Mouse (Mus musculus): ENCODE results near the gene Kmt2e. TPM values are rescaled to one million over a fixed set of nuclear protein-coding genes. Genes with fewer than 3 reads are reported as not detected.
A peak's percentile ranks its signal among the peaks of the same experiment; 100 is the strongest.

The Kmt2e gene
- polyA plus RNA-seq, 1 experiment from 2014 or later: 99.7 TPM

DNA sequence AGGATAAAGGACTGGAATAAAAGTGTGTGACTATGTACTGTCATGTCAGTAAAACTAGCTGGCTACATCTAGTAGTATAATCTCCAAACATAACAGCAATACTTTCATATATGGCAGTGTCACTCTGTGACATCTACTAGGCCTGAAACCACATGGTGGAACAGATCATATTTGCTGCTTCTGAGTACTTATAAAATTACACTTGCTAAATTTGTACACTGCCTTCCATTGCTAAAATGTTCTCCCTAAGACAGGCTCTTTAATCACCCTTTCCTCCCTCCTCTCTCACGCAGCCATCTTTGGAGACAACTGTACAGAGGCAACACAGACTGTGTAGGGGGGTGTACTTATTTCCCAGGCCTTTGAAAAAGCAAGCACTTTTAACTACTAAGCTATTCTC, 13.8 kb upstream of the Kmt2e start:
- Histone ChIP-seq H3K4me2 (no peak overlapping the region), H3K9ac (no peak overlapping the region), H3K4me3 (replicated peaks) (no peak overlapping the region), H3K27ac (no peak overlapping the region), H3K9me3 (no peaks in the 10 kb centered on the region), H3K27me3 (replicated peaks) (no peaks in the 10 kb centered on the region), H3K36me3 (0 out of 2 replicates have a peak, but pooled peaks cover 9% of the 10 kb centered on the region), H3K4me1 (peaks cover 28% of the 10 kb centered on the region)
- 60% methylated on average over 1 of the region's 1 CpGs for WGBS
- ATAC-seq (ENCODE audit: insufficient read depth, low FRiP score, low read depth): no peak

DNA sequence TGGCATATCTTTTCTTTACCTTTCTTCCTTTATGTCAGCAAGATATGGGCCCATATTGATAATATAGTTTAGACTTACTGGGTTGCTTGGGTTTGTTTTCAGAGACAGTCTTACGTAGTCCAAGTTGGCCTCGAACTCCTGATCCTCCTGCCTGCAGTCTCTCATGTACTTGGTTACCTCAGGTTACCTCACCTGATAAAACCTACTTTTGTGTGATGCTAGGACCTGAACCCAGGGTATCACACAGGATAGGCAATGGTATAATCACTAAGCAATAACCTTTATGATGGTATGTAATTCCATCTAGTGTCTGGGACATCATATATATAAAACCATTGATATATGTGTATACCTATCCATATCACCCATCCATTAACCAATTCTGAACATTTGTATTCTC, 12.8 kb upstream of the Kmt2e start:
- Histone ChIP-seq H3K4me2 (no peak overlapping the region), H3K9me3 (no peaks in the 10 kb centered on the region), H3K4me3 (replicated peaks) (no peak overlapping the region), H3K9ac (no peak overlapping the region), H3K36me3 (0 out of 2 replicates have a peak, but pooled peaks cover 9% of the 10 kb centered on the region), H3K4me1 (peaks cover 20% of the 10 kb centered on the region), H3K27ac (no peak overlapping the region), H3K27me3 (replicated peaks) (no peaks in the 10 kb centered on the region)
- WGBS: 92% methylated on average over 2 of the region's 2 CpGs
- ATAC-seq (ENCODE audit: insufficient read depth, low FRiP score, low read depth): no peak

DNA sequence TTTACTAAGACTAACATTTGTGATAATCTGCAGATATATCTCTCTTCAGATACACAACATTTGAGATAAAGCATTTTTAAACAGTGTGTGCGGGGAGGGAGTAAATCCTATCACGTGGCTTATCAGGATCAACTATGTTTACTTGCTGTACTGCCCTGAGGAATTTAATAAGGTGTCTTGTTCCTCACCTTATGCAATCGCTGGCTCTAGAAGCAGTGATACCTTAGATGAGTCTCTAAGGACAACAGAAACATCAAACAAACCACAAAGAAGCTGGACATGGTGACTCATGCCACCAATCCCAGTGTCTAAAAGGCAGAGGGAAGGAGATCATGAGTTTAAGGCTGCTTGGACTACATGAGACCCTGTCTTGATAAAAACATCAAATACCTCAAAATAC, 11.2 kb upstream of the Kmt2e start:
- no peak overlapping the region for H3K27ac ChIP-seq
- 0 out of 2 replicates have a peak, but pooled peaks cover 9% of the 10 kb centered on the region for H3K36me3 ChIP-seq
- WGBS: 48% methylated on average over 3 of the region's 3 CpGs
- no peak overlapping the region for H3K9ac ChIP-seq
- H3K4me3 ChIP-seq (replicated peaks): no peak overlapping the region
- no peaks in the 10 kb centered on the region for H3K27me3 ChIP-seq (replicated peaks)
- H3K4me2 ChIP-seq: no peak overlapping the region
- H3K9me3 ChIP-seq: no peaks in the 10 kb centered on the region
- ATAC-seq (ENCODE audit: insufficient read depth, low FRiP score, low read depth): no peak
- peaks cover 18% of the 10 kb centered on the region for H3K4me1 ChIP-seq

DNA sequence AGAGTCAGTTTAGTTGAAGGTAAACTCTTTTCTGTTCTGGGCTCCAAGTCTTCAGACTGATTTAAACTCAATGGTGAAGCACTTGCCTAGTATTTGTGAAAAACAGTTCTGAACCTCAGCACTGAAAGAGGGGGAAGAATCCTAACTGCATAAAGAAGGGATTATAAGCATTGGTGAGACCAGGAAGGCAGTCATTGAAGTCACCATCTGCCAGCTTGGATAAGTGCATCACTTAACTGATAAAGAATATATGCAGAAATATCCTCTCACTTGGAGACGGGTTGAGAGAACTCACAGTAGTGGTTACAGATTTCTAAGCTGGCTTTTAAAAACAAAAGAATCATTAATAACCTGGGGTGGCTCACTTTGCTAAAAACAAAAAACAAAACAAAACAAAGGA, 6.7 kb upstream of the Kmt2e start:
- WGBS: 63% methylated on average over 1 of the region's 1 CpGs
- Histone ChIP-seq H3K27ac (no peak overlapping the region), H3K9me3 (no peaks in the 10 kb centered on the region), H3K36me3 (0 out of 2 replicates have a peak, but pooled peaks cover 9% of the 10 kb centered on the region), H3K4me2 (no peak overlapping the region), H3K4me3 (replicated peaks) (no peak overlapping the region), H3K27me3 (replicated peaks) (no peaks in the 10 kb centered on the region), H3K4me1 (peaks cover 13% of the 10 kb centered on the region; the same call in 1 of the 2 replicates), H3K9ac (no peak overlapping the region)
- no peak for ATAC-seq (ENCODE audit: insufficient read depth, low FRiP score, low read depth)

DNA sequence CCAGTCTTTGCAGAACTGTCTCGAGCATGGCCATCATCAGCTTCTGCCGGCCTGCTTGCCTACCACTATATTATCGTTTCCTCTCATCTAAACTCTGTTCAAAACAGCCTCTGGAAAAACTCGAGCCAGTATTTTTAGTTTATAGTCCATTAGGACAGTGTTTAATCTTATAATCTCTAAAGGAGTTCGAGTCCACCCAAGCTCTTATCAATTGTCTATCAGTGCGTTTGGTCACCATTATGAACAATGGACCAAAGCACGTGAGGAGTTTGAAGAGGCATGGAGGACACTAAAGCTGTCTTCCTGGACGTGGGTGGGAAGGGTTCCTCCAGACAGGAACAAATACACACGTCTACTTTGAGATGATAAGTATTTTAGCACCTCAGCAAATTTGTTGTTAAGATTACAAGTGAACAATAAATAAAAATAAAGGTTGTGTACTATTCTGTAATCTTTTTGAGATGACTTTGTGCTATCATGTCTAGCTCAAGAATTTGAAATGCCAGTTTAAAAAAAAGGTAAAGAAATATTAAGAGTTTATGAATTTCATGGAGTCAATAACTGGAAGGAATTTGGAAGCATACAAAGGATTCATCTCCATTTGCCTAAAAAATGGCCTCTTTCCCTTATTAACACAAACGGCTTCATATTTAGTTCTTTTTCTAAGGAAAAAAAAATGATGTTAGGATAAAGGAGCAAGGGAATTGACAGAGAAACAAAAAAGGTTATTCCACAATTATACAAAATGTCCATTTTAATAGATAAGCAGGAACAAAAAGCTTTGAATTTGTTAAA, 3.0 kb upstream of the Kmt2e start:
- Histone ChIP-seq H3K27me3 (replicated peaks) (no peaks in the 10 kb centered on the region), H3K9ac (no peak overlapping the region), H3K4me2 (peak overlapping the region; percentile 62), H3K9me3 (no peaks in the 10 kb centered on the region), H3K36me3 (no peaks in the 10 kb centered on the region), H3K4me3 (replicated peaks) (peak overlapping the region; percentile 31), H3K27ac (no peak overlapping the region), H3K4me1 (peaks cover 13% of the 10 kb centered on the region; the same call in 1 of the 2 replicates)
- ATAC-seq (ENCODE audit: insufficient read depth, low FRiP score, low read depth): no peak
- 7% methylated on average over 10 of the region's 10 CpGs for WGBS

DNA sequence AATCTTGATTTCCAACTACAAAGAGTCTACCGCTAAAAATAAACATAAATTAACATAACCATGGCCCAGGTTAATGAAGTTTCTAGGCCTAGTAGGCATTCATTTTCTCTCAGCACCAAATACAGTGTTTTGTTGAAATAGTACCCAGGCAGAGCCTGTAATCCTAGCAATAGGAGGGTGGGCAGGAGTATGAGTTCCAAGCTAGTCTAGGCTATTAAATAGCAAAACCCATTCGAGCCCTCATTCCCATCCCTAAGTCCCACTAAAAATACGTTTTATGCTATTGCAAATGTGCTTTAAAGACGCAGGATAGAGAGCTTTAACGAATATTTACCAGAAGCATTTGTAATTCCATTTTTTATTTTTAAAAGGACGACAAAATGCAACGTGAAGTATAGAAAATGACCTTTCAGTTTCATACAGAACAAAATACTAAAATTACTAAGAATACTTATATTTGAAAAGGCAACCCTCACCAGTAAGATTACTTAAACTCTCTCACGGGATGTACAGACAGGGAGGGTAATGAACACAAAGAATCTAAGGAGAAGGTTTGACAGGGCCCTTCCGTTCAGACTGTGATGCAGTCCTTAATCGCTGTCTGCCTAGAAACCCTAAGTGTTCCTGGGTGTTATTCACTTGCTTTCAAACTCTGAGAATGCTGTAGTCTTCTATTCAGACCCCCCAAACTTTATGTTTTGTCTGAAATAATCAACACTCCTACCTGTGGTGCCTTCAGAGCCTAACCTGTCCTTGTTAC, 2.1 kb upstream of the Kmt2e start:
- no peaks in the 10 kb centered on the region for H3K36me3 ChIP-seq
- H3K4me1 ChIP-seq: peaks cover 12% of the 10 kb centered on the region; the same call in 1 of the 2 replicates
- H3K4me2 ChIP-seq: peak overlapping the region; percentile 77
- H3K9ac ChIP-seq: peak overlapping the region; percentile 81
- H3K27ac ChIP-seq: peak overlapping the region; percentile 100
- H3K4me3 ChIP-seq (replicated peaks): peak overlapping the region; percentile 93
- 2% methylated on average over 10 of the region's 10 CpGs for WGBS
- no peak for ATAC-seq (ENCODE audit: insufficient read depth, low FRiP score, low read depth)
- no peaks in the 10 kb centered on the region for H3K27me3 ChIP-seq (replicated peaks)
- H3K9me3 ChIP-seq: no peaks in the 10 kb centered on the region

DNA sequence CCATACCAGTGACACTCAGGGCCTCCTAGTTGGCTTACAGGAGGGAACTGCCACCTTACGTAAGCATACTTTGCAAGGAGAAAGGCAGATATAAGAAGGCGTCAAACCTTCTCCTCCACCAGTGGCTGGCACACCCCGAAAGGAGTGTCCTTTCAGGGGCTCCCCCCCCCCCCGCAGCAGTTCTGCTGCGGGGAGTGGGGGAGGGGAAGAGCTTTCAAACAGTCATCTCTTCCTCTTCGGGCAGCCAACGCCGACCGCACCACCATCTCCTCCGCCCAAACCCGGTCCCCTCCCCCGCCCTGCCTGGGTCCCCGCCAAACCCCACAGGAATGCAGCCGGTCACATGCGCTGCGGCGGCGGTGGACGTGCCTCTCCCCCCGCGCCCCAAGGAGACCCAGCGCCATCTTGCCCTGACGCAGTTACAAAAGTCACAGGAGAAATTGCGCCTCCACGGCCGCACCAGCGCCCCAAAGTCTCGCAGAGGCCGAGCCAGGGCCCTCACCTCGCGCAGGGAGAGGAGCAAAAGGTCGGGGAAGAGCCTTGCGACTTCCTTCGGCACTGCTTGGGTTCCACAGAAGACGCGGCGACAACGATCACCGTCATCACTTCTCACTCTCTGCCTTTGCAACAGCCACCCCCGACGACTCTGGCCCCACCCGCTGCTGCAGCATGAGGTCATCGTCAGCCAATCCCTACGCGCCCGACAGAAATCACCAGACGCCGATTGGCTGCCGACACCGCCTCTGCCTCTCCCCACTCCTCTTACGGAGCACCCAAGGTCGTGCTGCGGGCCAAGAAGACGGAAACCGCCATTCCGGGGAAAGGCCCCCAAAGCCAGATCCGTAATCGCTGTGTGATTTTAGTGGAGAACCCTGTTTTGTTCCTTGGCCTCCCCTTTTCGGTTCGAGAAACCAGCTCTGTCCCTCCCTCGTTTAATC, 1.3 kb upstream of the Kmt2e start:
- no peaks in the 10 kb centered on the region for H3K36me3 ChIP-seq
- peak overlapping the region; percentile 93 for H3K4me3 ChIP-seq (replicated peaks)
- no peaks in the 10 kb centered on the region for H3K9me3 ChIP-seq
- H3K9ac ChIP-seq: peak overlapping the region; percentile 99
- H3K4me1 ChIP-seq: peaks cover 8% of the 10 kb centered on the region; the same call in 1 of the 2 replicates
- H3K27ac ChIP-seq: peak overlapping the region; percentile 100
- under 1% methylated on average over 61 of the region's 61 CpGs for WGBS
- H3K27me3 ChIP-seq (replicated peaks): no peaks in the 10 kb centered on the region
- peak overlapping the region; percentile 80 for H3K4me2 ChIP-seq
- ATAC-seq (ENCODE audit: insufficient read depth, low FRiP score, low read depth): peak; percentile 93

DNA sequence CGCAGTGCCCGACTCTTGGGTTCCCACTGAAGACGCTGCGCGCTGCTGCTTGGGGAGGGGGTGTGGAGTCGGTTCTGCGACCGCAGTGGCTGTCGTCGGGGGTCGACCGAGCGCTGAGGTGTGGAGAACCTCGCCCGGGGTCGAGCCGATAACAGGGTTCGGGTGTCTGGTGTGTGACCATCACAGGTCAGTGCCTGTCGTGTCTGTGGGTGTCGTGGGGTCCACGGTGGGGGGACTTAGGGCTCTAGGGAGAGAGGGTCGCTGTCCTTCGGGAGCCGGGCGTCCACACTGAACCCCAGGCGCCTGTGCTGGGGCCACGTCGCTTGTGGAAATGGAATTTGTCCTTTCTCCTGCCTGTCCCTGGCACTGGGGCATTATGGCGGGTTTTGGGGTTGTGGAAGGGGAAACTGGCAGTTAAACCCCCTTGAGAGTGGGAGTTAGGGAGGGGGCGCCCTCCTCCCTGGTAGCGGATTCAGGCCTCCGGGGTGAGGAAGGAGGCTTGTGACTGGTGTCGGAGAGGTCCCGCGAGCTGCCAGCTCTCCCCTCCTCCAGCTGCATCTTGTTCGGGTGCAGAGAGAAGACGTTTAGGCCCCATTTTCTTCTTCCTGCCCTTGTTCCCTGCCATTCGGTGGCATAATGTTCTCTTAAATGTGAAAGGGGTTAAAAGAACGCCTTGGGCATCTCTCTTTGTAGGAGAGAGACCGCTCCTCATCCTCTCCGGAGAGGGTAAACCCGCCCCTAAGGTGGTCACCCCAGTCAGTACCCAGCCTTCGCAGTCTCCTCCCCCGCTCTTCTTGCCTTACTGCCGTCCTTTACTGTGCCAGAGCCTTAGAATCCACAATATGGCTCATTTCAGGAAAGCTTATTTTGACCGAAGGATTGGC, 599 bp downstream of the Kmt2e start:
- WGBS: under 1% methylated on average over 46 of the region's 46 CpGs
- Histone ChIP-seq H3K4me2 (peak overlapping the region; percentile 80), H3K9ac (peak overlapping the region; percentile 99), H3K4me1 (no peaks in the 10 kb centered on the region), H3K9me3 (no peaks in the 10 kb centered on the region), H3K4me3 (replicated peaks) (peak overlapping the region; percentile 93), H3K36me3 (no peaks in the 10 kb centered on the region), H3K27ac (peak overlapping the region; percentile 100), H3K27me3 (replicated peaks) (no peaks in the 10 kb centered on the region)
- 0 out of 2 replicates have a peak, but pooled peaks have one; percentile 1 for ATAC-seq (ENCODE audit: insufficient read depth, low FRiP score, low read depth)

DNA sequence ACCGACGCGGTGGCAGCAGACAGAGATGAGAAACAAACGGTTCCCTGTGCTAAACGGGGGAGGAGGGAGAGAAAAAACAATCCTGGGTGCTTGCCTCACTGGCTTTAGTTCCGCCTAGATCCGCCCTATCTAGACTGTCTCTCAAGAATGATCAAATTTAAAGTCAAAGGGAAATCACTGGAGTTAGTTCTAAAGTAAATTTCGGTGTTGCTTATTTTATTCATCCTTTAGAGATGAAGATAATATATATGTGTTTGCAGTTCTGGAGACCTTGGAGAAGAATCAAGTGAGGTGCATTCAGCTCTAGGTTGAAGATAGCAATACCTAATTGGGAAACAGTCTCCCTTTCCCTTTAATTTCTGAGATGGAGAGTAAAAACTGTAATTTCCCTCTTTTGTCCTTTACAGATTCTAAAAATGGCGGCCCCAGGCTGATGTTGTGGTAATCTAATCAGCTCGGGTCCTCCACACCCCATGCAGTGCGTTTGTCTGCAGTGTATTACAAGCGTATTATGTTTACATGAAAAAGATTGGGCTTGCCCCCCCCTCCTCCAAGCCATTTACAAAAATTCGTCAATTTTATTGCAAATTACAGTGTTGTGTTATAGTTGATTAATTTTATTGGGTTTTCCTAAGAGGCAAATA, 1.4 kb downstream of the Kmt2e start:
- Histone ChIP-seq H3K36me3 (no peaks in the 10 kb centered on the region), H3K27ac (peak overlapping the region; percentile 100), H3K4me2 (peak overlapping the region; percentile 80), H3K4me3 (replicated peaks) (peak overlapping the region; percentile 93), H3K9me3 (no peaks in the 10 kb centered on the region), H3K4me1 (no peaks in the 10 kb centered on the region), H3K27me3 (replicated peaks) (no peaks in the 10 kb centered on the region), H3K9ac (peak overlapping the region; percentile 99)
- 0% methylated on average over 13 of the region's 13 CpGs for WGBS
- no peak for ATAC-seq (ENCODE audit: insufficient read depth, low FRiP score, low read depth)

DNA sequence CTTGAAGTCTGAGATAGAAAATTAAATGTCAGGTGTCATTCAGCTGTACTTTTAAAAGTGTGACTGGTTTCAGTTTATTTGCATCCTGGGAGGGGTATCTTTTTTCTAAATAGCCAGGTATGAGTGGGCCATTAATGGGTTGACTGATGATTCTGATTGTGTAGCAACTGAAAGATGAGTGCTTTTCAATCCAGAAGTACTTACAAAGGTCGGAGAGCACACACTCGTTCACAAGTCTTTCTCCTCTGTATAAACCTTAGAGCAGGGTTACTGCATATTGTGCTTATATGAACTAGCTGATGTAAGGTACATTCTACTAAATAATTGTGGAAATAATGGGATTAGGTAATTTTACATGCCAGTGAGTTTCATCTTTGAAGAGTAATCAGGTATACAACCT, 2.5 kb downstream of the Kmt2e start:
- no peak for ATAC-seq (ENCODE audit: insufficient read depth, low FRiP score, low read depth)
- 7% methylated on average over 2 of the region's 2 CpGs for WGBS
- Histone ChIP-seq H3K4me3 (replicated peaks) (peak overlapping the region; percentile 28), H3K36me3 (no peaks in the 10 kb centered on the region), H3K9me3 (no peaks in the 10 kb centered on the region), H3K4me2 (peak overlapping the region; percentile 80), H3K9ac (no peak overlapping the region; the same call in 1 of the 2 replicates), H3K4me1 (no peaks in the 10 kb centered on the region), H3K27ac (no peak overlapping the region), H3K27me3 (replicated peaks) (no peaks in the 10 kb centered on the region)
